Mouse (Mus musculus) cortical plate, adult 2 months (tissue): Measurements from ENCODE around the gene Ostc.

Experiments
- CTCF ChIP-seq: fragments of 200-500 bp; IDR thresholded peaks from 2 replicates; pipeline ENCODE4 v1.5.1; 2011; ENCODE audit warnings: mild to moderate bottlenecking, control low read depth, low read length; ENCODE audit not compliant: insufficient read depth; ENCODE audit errors: extremely low read depth
- POLR2A ChIP-seq: fragments of 200-500 bp; IDR thresholded peaks from 2 replicates; pipeline ENCODE4 v1.6.1; 2011; ENCODE audit warnings: mild to moderate bottlenecking, low read length, control low read depth; ENCODE audit not compliant: insufficient read depth; ENCODE audit errors: extremely low read depth

DNA sequence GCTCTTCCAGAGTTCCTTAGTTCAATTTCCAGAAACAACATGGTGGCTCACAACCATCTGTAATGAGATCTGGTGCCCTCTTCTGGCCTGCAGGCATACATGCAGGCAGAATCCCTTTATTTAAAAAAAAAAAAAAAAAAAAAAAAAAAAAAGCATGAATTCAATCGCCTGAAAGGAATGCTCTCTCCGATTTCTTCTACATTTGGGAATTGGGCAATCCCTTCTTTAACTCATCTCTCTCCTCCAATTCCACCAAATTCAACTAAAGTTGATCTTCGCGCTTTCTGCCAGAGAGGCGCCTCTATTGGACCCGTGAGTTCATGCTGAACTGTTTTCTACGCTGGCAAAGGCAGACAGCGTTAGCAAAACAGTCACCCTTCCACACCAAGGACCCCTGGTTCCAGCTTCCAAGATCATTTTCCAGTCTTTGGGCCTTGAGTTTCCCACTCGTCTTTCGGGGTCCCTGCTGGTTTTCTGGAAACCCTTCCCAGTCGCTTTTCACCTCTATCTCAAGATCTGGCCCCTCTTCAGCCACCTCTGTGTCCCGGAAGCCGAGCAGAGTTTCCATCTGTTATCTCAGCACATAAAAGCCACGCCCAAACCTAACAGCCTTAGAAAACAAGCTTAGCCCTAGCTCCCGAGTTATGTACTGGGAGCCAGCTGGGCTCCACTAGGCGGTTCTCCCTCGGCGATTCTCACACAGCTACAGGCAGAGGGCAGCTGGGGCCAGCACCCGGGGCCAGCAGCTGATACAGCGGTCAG is 18.2 kb downstream of the Ostc start:
- no peak for TF ChIP-seq POLR2A
- no peak for TF ChIP-seq CTCF
